Mouse (Mus musculus): Measurements from ENCODE around the gene Tspan2. TPM values are rescaled to one million over a fixed set of nuclear protein-coding genes. Genes with fewer than 3 reads are reported as not detected.

The Tspan2 gene
- total and polyA plus RNA-seq, 3 experiments: 0.28 to 8.6 (median 3.4) TPM

- no peak for DNase-seq
Observed at GRCm38 (mm10) chr3:102764850-102765249, 30.5 kb downstream of the Tspan2 start.

GRCm38 (mm10) chr3:102773018-102773417 lies 38.7 kb downstream of the Tspan2 start:
- DNase-seq: no peak

- no peak for DNase-seq
Observed at GRCm38 (mm10) chr3:102782618-102783017, 48.3 kb downstream of the Tspan2 start, which contains the start of gene Tshb. Tshb (minus strand) TSS chr3:102782718.

DNA sequence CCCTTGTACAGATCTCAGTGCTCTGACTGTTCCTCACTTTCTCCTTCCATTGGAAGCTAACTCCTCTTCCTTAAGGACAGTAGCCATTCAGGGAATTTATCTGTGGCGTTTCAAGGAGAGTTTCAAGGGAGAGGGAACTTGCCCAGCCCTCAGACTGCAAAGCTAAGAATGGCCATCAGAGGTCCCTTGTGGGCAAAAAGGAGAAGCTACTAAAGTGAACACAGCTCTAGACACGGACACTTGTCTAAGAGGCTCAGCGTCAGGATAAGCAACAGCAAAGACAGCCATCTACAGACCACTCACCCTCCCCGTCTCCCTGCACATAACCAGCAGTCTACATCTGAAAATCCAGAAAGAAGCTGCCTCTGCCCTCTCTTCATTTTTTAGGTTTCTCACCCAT lies 53.0 kb downstream of the Tspan2 start:
- no peak for DNase-seq

- peak; percentile 70 for DNase-seq
Observed at GRCm38 (mm10) chr3:102803937-102804336, 69.6 kb downstream of the Tspan2 start.

DNA sequence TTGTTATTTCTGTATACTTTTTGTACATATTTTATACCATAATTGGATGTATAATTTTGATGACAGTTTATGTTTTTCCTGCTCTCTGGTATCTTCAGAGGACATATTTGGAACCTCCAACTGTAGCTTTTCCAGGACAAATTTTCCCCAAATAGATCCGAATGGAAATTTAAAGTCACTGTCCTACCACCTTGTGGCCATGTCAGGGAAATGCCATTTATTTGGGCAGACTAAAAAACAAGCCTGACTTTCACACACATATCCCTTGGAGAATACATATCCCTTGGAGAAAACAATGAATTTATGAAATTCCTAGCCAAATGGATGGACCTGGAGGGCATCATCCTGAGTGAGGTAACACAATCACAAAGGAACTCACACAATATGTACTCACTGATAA lies 108.1 kb downstream of the Tspan2 start:
- no peak for DNase-seq

DNA sequence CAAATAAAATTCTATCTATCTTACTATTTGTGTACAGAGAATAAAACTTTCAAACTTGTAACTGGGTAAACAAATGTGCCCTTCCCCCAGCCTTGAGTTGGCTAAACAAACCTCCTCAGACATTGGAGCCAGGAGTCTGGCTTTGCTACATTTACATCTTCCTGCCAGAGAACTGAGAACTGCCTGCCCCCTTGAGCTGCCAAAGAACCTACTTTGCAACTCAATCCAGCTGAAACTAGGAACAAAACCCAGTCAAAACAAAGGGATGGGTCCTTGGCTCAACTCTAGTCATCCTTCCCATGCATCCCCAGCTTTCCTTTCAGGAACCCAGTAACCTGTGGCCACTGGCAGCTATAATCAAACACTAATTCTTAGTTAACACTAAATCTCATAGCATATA lies 114.3 kb downstream of the Tspan2 start:
- no peak for DNase-seq

Other genes starting within 250 kb of the Tspan2 start
- not detected for gene Tshb, start 48.2 kb downstream of the Tspan2 start, total RNA-seq (2021)
- not detected in 2 replicates for gene Tshb, start 48.2 kb downstream of the Tspan2 start, polyA plus RNA-seq (2012; rRNA removed)
- gene Sycp1, start 201.6 kb downstream of the Tspan2 start, total RNA-seq (2021): not detected
- gene Sycp1, start 201.6 kb downstream of the Tspan2 start, polyA plus RNA-seq (2012; rRNA removed): not detected in 2 replicates
- gene Nr1h5, start 229.6 kb downstream of the Tspan2 start, total RNA-seq (2021): not detected
- gene Nr1h5, start 229.6 kb downstream of the Tspan2 start, polyA plus RNA-seq (2012; rRNA removed): not detected in 2 replicates